Mouse (Mus musculus) bone marrow macrophage, adult 2 months (primary cell): ENCODE data around the gene H60b.
"Not testable (repeated sequence)": the region's sequence is repeated elsewhere in the genome, so short reads cannot be mapped to it uniquely, and the experiment has no call there.

Experiments
- CTCF ChIP-seq: IDR thresholded peaks from 2 replicates; pipeline ENCODE4 v1.5.1; 2012; ENCODE audit warnings: low read depth, mild to moderate bottlenecking, low read length, moderate library complexity
- POLR2A ChIP-seq: IDR thresholded peaks from 2 replicates; pipeline ENCODE4 v1.6.1; 2012; ENCODE audit warnings: mild to moderate bottlenecking, low read depth, low read length, borderline replicate concordance

DNA sequence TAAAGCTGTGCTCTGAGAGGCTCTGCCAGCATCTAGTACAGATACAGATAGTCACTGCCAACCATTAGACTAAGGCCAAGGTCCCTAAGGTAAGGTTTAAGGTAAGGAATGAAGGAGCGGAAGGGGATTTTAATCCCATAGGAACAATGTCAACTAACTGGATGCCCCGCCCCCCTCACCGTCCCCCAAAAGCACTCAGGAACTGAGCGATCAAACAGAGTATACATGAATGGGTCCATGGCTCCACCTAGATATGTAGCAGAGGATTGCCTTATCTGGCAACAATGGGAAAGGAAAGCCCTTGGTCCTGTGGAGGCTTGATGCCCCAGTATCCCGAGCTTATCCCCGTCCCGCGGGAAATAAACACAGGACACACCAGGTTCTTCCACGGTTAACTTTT is 4.9 kb downstream of the H60b start:
- not testable (repeated sequence) for TF ChIP-seq CTCF, POLR2A
